Mouse (Mus musculus): Measurements from ENCODE around the gene Insm2. TPM values are rescaled to one million over a fixed set of nuclear protein-coding genes. Genes with fewer than 3 reads are reported as not detected.
"Not testable (repeated sequence)": the region's sequence is repeated elsewhere in the genome, so short reads cannot be mapped to it uniquely, and the experiment has no call there.

Insm2 gene
- polyA plus RNA-seq, 2 experiments = 0.07 TPM; not detected in 1

DNA sequence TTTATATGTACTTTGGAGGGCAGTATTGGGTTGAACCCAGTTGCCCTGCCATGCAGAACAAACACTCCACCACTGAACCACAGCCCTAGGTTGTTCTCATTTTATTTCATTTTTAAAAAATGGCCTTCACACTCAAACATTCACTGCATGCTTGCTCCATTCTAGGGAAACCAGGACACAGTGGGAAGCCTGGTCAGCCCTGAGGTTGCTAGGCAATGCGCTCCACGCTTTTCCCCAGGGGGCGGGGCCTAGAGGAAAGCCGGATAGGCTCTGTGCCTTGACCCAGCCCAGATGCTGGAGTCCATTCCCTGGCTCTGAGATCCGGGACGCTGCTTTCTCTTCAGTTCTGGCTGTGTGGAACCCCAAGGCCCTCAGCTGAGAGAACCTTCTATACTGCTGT lies 25.4 kb upstream of the Insm2 start:
- no peaks in the 10 kb centered on the region for H3K27me3 ChIP-seq (ENCODE audit: control insufficient read depth, insufficient read depth, low read length)
- no peaks in the 10 kb centered on the region for H3K36me3 ChIP-seq (ENCODE audit: control insufficient read depth, insufficient read depth, low read length)
- DNase-seq (ENCODE audit: low spot score) (no peak), ATAC-seq (ENCODE audit: low FRiP score, low read depth) (no peak)
- no peak overlapping the region for H3K9ac ChIP-seq (ENCODE audit: low read depth, low read length, severe bottlenecking)
- H3K4me3 ChIP-seq (replicated peaks; ENCODE audit: low read length) = no peak overlapping the region
- H3K9me3 ChIP-seq (ENCODE audit: control insufficient read depth, low read length) = no peaks in the 10 kb centered on the region
- H3K4me1 ChIP-seq (ENCODE audit: control insufficient read depth, insufficient read depth, low read length) = no peaks in the 10 kb centered on the region
- H3K27ac ChIP-seq (replicated peaks; ENCODE audit: low read depth, low read length) = no peak overlapping the region
- 8% methylated on average over 6 of the region's 6 CpGs for WGBS
- H3K4me2 ChIP-seq (replicated peaks; ENCODE audit: low read depth, low read length, severe bottlenecking) = no peak overlapping the region
- TF ChIP-seq POLR2A (IDR thresholded peaks at IDR 0.05; ENCODE audit: borderline replicate concordance, extremely low read depth, insufficient read depth, insufficient read length) = no peak

DNA sequence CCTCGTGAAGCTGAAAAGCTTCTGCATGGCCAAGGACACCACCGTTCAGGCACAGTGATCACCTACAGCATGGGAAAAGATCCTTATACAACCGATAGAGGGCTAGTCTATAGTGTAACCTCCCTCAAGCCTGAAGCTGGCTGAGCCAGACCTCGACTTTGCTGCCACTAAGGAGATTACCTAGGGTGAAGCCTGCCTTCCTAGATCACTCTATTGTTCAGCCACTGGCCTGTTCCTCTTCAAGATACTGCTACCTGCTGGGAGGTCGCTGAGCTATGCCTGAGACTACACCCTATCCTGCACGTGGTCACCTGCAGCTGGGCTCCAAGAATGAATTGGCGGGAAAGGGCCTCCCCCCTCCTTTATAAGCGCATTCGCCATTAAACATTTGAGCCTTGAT lies 12.3 kb upstream of the Insm2 start:
- not testable (repeated sequence) for H3K9me3 ChIP-seq (ENCODE audit: control insufficient read depth, low read length); H3K36me3 ChIP-seq (ENCODE audit: control insufficient read depth, insufficient read depth, low read length); H3K27ac ChIP-seq (replicated peaks; ENCODE audit: low read depth, low read length); H3K4me1 ChIP-seq (ENCODE audit: control insufficient read depth, insufficient read depth, low read length); H3K9ac ChIP-seq (ENCODE audit: low read depth, low read length, severe bottlenecking); ATAC-seq (ENCODE audit: low FRiP score, low read depth); H3K27me3 ChIP-seq (ENCODE audit: control insufficient read depth, insufficient read depth, low read length); H3K4me3 ChIP-seq (replicated peaks; ENCODE audit: low read length); DNase-seq (ENCODE audit: low spot score); H3K4me2 ChIP-seq (replicated peaks; ENCODE audit: low read depth, low read length, severe bottlenecking)
- WGBS = 60% methylated on average over 9 of the region's 9 CpGs

DNA sequence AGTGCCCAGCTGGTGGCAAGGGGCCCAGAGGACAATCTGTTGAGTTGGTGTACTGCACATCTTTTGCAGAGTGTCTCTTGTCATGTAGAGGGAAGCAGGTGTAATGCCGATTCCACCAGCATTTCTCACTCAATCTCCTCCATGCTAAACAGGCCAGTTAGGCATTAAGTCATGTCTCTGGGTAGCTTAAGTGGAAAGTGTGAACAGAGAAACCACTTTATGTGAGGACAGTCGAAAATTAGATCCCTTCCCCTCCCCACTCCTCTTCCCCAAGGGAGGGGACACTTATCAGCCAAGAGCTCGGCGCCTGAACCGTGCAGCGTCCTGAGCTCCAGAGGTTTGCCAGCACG lies 715 bp upstream of the Insm2 start:
- Histone ChIP-seq H3K36me3 (ENCODE audit: control insufficient read depth, insufficient read depth, low read length) (no peaks in the 10 kb centered on the region), H3K4me1 (ENCODE audit: control insufficient read depth, insufficient read depth, low read length) (peaks cover 14% of the 10 kb centered on the region), H3K27me3 (ENCODE audit: control insufficient read depth, insufficient read depth, low read length) (peaks cover 47% of the 10 kb centered on the region), H3K27ac (replicated peaks; ENCODE audit: low read depth, low read length) (no peak overlapping the region), H3K4me3 (replicated peaks; ENCODE audit: low read length) (peak overlapping the region; percentile 40), H3K9me3 (ENCODE audit: control insufficient read depth, low read length) (no peaks in the 10 kb centered on the region), H3K9ac (ENCODE audit: low read depth, low read length, severe bottlenecking) (no peak overlapping the region), H3K4me2 (replicated peaks; ENCODE audit: low read depth, low read length, severe bottlenecking) (peak overlapping the region; percentile 66)
- ATAC-seq (ENCODE audit: low FRiP score, low read depth) = no peak
- DNase-seq (ENCODE audit: low spot score) = no peak
- no peak for TF ChIP-seq POLR2A (IDR thresholded peaks at IDR 0.05; ENCODE audit: borderline replicate concordance, extremely low read depth, insufficient read depth, insufficient read length)
- WGBS = 5% methylated on average over 7 of the region's 7 CpGs

DNA sequence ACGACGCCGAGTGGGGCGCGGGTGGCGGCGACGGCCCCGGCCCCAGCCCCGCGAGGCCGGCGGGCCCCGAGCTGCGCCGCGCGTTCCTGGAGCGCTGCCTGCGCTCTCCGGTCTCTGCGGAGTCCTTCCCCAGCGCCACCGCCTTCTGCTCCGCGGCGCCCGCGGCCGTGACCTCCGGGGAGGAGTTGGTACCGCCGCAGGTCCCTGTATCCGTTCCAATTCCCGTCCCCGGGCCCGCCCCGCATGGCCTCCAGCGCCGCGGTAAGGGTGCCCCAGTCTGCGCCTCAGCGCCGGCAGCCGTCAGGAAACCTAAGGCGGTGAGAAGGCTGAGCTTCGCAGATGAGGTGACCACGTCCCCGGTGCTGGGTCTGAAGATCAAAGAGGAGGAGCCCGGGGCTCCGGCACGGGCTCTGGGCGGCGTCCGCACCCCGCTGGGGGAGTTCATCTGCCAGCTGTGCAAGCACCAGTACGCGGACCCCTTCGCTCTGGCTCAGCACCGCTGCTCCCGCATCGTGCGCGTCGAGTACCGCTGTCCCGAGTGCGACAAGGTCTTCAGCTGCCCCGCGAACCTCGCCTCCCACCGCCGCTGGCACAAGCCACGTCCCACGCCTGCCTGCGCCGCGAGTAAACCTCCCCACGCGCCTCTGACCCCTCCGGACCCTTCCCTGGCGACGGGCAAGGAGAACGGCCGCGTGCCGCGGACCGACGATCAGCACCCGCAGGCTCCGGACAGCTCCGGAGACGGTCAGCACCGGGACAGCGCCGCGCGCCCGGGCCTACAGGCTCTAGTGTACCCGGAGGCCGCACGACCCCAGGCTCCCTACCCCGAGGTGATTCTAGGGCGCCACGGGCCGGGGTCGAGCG lies 644 bp downstream of the Insm2 start:
- ATAC-seq (ENCODE audit: low FRiP score, low read depth) = peak; percentile 85
- TF ChIP-seq POLR2A (IDR thresholded peaks at IDR 0.05; ENCODE audit: borderline replicate concordance, extremely low read depth, insufficient read depth, insufficient read length) = no peak

DNA sequence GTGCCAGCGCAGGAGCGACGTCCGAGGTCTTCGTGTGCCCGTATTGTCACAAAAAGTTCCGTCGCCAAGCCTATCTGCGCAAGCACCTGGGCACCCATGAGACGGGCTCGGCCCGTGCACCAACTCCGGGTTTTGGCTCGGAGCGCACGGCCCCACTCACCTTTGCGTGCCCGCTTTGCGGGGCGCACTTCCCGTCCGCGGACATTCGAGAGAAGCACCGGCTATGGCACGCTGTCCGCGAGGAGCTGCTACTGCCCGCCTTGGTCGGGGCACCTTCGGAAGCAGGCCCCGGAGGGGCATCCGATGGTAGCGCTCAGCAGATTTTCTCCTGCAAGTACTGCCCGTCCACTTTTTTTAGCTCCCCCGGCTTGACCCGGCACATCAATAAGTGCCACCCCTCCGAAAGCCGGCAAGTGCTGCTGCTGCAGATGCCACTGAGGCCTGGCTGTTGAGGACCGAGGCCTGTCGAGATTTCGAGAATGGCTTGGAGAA lies 1.3 kb downstream of the Insm2 start:
- Histone ChIP-seq H3K4me1 (ENCODE audit: control insufficient read depth, insufficient read depth, low read length) (peaks cover 14% of the 10 kb centered on the region), H3K4me2 (replicated peaks; ENCODE audit: low read depth, low read length, severe bottlenecking) (peak overlapping the region; percentile 66), H3K9me3 (ENCODE audit: control insufficient read depth, low read length) (no peaks in the 10 kb centered on the region), H3K36me3 (ENCODE audit: control insufficient read depth, insufficient read depth, low read length) (no peaks in the 10 kb centered on the region; the same call in none of the 2 replicates), H3K27me3 (ENCODE audit: control insufficient read depth, insufficient read depth, low read length) (peaks cover 47% of the 10 kb centered on the region), H3K9ac (ENCODE audit: low read depth, low read length, severe bottlenecking) (no peak overlapping the region), H3K4me3 (replicated peaks; ENCODE audit: low read length) (peak overlapping the region; percentile 40), H3K27ac (replicated peaks; ENCODE audit: low read depth, low read length) (no peak overlapping the region)
- 4% methylated on average over 37 of the region's 42 CpGs for WGBS
- DNase-seq (ENCODE audit: low spot score) (no peak), ATAC-seq (ENCODE audit: low FRiP score, low read depth) (no peak)
- no peak for TF ChIP-seq POLR2A (IDR thresholded peaks at IDR 0.05; ENCODE audit: borderline replicate concordance, extremely low read depth, insufficient read depth, insufficient read length)

More for the DNA sequence above, 644 bp downstream of the Insm2 start:
- Histone ChIP-seq H3K4me2 (replicated peaks; ENCODE audit: low read depth, low read length, severe bottlenecking) (peak overlapping the region; percentile 66), H3K4me1 (ENCODE audit: control insufficient read depth, insufficient read depth, low read length) (peaks cover 14% of the 10 kb centered on the region), H3K27ac (replicated peaks; ENCODE audit: low read depth, low read length) (no peak overlapping the region), H3K9me3 (ENCODE audit: control insufficient read depth, low read length) (no peaks in the 10 kb centered on the region), H3K36me3 (ENCODE audit: control insufficient read depth, insufficient read depth, low read length) (no peaks in the 10 kb centered on the region; the same call in 1 of the 2 replicates), H3K27me3 (ENCODE audit: control insufficient read depth, insufficient read depth, low read length) (peaks cover 47% of the 10 kb centered on the region), H3K9ac (ENCODE audit: low read depth, low read length, severe bottlenecking) (no peak overlapping the region), H3K4me3 (replicated peaks; ENCODE audit: low read length) (peak overlapping the region; percentile 40)
- under 1% methylated on average over 45 of the region's 109 CpGs for WGBS
- peak; percentile 55 for DNase-seq (ENCODE audit: low spot score)
